Mouse (Mus musculus) forebrain, postnatal 0 days (tissue): ENCODE results near the gene Med23. TPM values are rescaled to one million over a fixed set of nuclear protein-coding genes. Genes with fewer than 3 reads are reported as not detected.

ENCODE experiments used
- ATAC-seq: fragments of 200-750 bp; cut with Nextera tagmentation; 2 replicates; pipeline ENCODE4 v1.8.0; 2017; ENCODE audit warnings: mild to moderate bottlenecking, moderate library complexity
- DNase-seq: peaks from one replicate; pipeline ENCODE4 v3.0.0-alpha.2; 2015
- H3K27ac ChIP-seq: fragments of 300-500 bp; sonication (generic); 2 replicates; pipeline ENCODE4 v1.5.1; 2014; ENCODE audit warnings: low read depth, mild to moderate bottlenecking, antibody characterized with exemption, low read length, moderate library complexity, mixed read lengths
- H3K27me3 ChIP-seq: fragments of 300-500 bp; sonication (generic); 2 replicates; pipeline ENCODE4 v1.6.1; 2014; ENCODE audit warnings: mild to moderate bottlenecking, low read length, mixed read lengths; ENCODE audit not compliant: insufficient read depth
- H3K36me3 ChIP-seq: fragments of 300-500 bp; sonication (generic); 2 replicates; pipeline ENCODE4 v1.6.1; 2014; ENCODE audit warnings: mild to moderate bottlenecking, moderate library complexity; ENCODE audit not compliant: insufficient read depth
- H3K4me1 ChIP-seq: fragments of 300-500 bp; sonication (generic); 2 replicates; pipeline ENCODE4 v1.6.1; 2014; ENCODE audit warnings: antibody characterized with exemption; ENCODE audit not compliant: insufficient read depth
- H3K4me2 ChIP-seq: fragments of 300-500 bp; sonication (generic); 2 replicates; pipeline ENCODE4 v1.6.1; 2014; ENCODE audit warnings: low read depth, mild to moderate bottlenecking, moderate library complexity
- H3K4me3 ChIP-seq: fragments of 300-500 bp; sonication (generic); 2 replicates; pipeline ENCODE4 v1.5.1; 2014; ENCODE audit warnings: low read depth, low read length, mixed read lengths
- H3K9ac ChIP-seq: fragments of 300-500 bp; sonication (generic); 2 replicates; pipeline ENCODE4 v1.6.1; 2014; ENCODE audit warnings: mild to moderate bottlenecking
- H3K9me3 ChIP-seq: fragments of 300-500 bp; sonication (generic); 2 replicates; pipeline ENCODE4 v1.6.1; 2016; ENCODE audit warnings: low read length
- CTCF ChIP-seq: sonication (generic); IDR thresholded peaks from 2 replicates; pipeline ENCODE4 v1.5.1; 2016; ENCODE audit warnings: antibody characterized with exemption, control low read depth, low read depth
- WGBS: fragments of 180-500 bp; shearing (Covaris S2); extraction: QIAGEN DNeasy Blood & Tissue Kit; methylation state at CpG from one replicate; pipeline ENCODE4 v1.1.7; 2014; 5-methylcytosine and 5-hydroxymethylcytosine counted together
- polyA plus RNA-seq: library from polyadenylated mRNA; unstranded; fragments of >200 nt; fragmentation: Nextera tagmentation; extraction: Ambion mirVana; gene quantifications from 2 replicates; pipeline ENCODE4 v1.2.1, GENCODE M21; 2015
- total RNA-seq: library from RNA; depleted of rRNA; stranded (reverse); fragments of >200 nt; gene quantifications from 2 replicates; pipeline ENCODE4 v1.2.3, GENCODE M21; 2014

Gene Med23
- total and polyA plus RNA-seq, 2 experiments from 2014 or later: 16.2 to 41.7 TPM

DNA sequence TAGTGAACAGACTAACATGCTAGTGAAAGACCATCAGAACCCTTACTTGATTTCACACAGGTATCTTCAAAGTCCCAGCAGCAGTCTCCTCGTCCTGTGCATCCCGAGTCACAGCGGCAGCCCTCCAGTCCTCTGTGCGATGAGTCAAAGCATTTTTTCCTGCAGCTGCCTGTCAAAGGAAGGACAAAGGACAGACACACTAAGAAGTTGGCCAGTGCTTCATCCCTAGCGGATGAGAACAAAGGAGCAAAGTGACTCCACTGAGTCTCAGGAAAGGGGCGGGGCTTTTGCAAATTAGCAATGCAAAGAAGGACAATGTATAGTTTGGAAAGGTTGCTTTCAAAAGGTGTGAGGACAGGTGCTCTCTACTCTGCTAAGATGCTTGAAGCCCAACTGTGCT, 43.7 kb upstream of the Med23 start:
- Histone ChIP-seq H3K4me3 (no peak overlapping the region), H3K27ac (no peak overlapping the region), H3K36me3 (no peaks in the 10 kb centered on the region), H3K9ac (no peak overlapping the region), H3K4me2 (no peak overlapping the region), H3K4me1 (no peaks in the 10 kb centered on the region), H3K9me3 (no peaks in the 10 kb centered on the region), H3K27me3 (no peaks in the 10 kb centered on the region)
- ATAC-seq (no peak; the same call in 1 of the 2 replicates), DNase-seq (no peak)
- 9% methylated on average over 6 of the region's 6 CpGs for WGBS
- no peak for TF ChIP-seq CTCF

DNA sequence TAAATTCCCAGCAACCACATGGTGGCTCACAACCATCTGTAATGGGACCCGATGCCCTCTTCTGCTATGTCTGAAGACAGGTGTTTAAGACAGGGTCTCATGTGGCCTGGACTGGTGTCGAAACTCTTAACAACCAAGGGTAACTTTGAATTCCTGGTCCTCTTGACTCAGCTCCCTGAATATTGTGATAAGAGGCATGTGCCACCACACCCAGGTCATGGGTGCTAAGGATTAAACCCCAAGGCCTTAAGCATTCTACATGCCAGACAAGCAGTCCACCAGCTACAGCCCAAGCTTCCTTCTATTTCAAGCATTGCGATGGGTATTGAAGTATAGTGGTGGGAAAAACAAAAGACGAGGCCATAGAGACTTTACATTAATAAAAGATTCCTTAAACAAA, 41.6 kb upstream of the Med23 start:
- Histone ChIP-seq H3K4me1 (no peaks in the 10 kb centered on the region), H3K9ac (no peak overlapping the region), H3K27ac (no peak overlapping the region), H3K4me2 (no peak overlapping the region), H3K9me3 (no peaks in the 10 kb centered on the region), H3K4me3 (no peak overlapping the region), H3K36me3 (no peaks in the 10 kb centered on the region), H3K27me3 (no peaks in the 10 kb centered on the region)
- TF ChIP-seq CTCF: no peak
- no peak for ATAC-seq
- 96% methylated on average over 4 of the region's 4 CpGs for WGBS
- DNase-seq: no peak

DNA sequence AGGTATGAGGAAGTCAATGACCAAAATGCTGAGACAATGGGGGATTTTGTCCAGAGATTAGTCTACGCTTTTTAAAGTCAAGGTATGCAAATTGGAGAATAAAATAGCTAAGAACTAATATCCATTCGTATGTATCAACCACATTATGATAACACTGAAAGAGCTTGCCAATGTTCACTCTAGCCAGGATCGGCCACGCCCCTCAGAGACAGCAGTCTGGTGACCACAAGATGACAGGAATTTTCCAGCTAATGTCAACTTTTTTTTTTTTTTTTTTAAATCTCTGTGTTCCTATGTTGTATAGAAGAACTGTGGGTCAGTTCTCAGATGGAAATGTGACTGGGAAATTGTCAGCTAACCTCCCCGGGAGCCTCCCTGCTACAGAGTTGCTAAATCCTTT, 39.3 kb upstream of the Med23 start:
- DNase-seq: no peak
- Histone ChIP-seq H3K4me1 (no peaks in the 10 kb centered on the region), H3K9ac (no peak overlapping the region), H3K27me3 (no peaks in the 10 kb centered on the region), H3K4me2 (no peak overlapping the region), H3K9me3 (no peaks in the 10 kb centered on the region), H3K36me3 (no peaks in the 10 kb centered on the region), H3K27ac (no peak overlapping the region), H3K4me3 (no peak overlapping the region)
- no peak for ATAC-seq
- WGBS: 92% methylated on average over 5 of the region's 5 CpGs
- TF ChIP-seq CTCF: no peak

DNA sequence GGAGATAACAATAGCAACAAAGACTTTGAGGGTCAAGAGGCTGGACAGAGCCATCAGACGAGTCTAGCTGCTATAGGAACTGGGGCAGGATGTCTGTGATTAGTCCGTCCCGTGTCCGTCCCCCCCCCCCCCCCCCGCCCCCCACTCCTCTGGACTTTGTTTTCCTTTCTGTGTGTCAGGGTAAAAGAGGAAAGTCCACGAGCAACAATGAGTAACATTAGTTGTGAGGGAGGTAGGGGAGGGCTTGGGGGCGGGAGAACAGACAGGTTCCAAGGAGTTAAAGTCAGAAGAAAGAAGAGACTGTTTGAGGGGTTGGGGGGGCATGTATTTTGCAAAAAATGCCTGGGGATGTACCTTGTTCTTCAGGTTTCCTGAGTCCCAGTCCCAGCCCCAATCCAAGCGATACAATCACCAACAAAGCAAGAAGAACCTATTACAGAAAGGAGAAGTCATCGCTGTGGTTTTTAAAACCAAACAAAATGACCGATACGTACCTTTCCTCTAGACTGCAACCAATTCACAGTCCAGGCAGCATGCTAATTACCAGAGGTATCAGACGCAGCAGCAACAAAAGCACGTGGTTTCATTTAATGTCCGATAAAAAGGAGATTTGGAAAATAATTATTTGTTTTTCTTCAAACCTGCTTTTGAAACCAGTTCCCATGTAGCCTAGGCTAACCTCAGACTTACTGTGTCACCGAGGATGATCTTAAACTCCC, 38.2 kb upstream of the Med23 start:
- Histone ChIP-seq H3K9me3 (no peaks in the 10 kb centered on the region), H3K4me2 (no peak overlapping the region), H3K9ac (no peak overlapping the region), H3K4me1 (no peaks in the 10 kb centered on the region), H3K4me3 (no peak overlapping the region), H3K36me3 (no peaks in the 10 kb centered on the region), H3K27ac (no peak overlapping the region), H3K27me3 (no peaks in the 10 kb centered on the region)
- DNase-seq (no peak), ATAC-seq (no peak)
- 64% methylated on average over 15 of the region's 15 CpGs for WGBS
- TF ChIP-seq CTCF: no peak

DNA sequence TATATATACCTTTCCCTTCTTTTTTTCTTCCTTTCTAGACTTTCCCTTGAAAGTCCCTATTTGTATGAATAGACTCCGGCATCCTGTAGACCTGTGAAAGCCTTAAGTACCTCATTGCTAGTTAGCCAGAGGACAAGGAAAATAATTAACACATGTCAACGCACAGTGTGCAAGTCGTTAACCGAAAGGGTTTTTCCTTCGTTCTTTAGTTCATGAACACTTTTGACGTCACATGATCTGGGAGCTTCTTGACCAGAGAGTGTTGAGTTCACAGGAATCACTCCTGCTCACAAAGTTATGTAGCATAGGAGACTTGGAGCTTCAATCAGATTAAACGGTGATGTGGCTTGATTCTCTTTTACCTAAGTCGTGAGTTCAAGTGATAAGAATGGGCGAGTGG, 37.5 kb upstream of the Med23 start:
- no peak overlapping the region for H3K27ac ChIP-seq
- no peak for DNase-seq

DNA sequence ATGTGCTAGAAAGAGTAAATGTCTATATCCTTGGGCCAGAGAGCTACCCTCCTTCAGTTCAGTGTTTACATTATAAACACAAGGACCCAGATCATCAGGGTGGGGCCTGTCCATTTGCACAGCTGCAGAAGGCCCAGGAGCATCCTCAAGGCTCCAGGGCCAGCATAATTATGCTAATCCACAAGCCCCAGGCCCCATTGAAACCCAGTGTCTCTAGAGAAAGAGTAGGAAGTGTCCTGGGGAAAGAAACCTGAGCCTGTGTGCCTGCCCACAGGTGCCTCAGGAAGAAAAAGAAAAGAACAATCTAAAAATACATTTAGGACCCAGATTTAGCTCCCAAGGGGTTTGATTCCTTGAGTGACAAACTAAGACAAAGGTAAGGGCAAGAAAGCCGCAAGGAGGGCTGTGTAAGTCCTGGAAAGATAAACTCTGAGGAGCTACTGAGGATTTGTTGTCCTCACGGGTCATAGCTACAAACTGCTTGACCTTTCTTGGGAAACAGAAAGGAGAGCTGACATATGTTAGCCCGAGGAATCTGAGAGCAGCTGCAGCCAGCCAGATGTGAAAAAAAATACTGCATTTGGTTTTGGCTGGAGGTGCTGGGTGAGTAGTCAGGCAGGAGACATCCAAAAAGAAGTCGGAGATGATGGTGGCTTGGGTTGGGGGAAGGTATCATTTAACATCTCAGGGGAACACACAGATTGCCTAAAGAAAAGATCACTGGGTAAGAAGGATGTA, 35.0 kb upstream of the Med23 start:
- 18% methylated on average over 4 of the region's 4 CpGs for WGBS
- Histone ChIP-seq H3K27ac (no peak overlapping the region), H3K9me3 (no peaks in the 10 kb centered on the region), H3K27me3 (no peaks in the 10 kb centered on the region), H3K36me3 (no peaks in the 10 kb centered on the region), H3K9ac (no peak overlapping the region), H3K4me1 (no peaks in the 10 kb centered on the region), H3K4me2 (peak overlapping the region; percentile 43), H3K4me3 (0 out of 2 replicates have a peak overlapping the region, but pooled peaks have one; percentile 23)
- DNase-seq: no peak
- ATAC-seq: no peak
- no peak for TF ChIP-seq CTCF

More for the DNA sequence above, 37.5 kb upstream of the Med23 start:
- H3K4me1 ChIP-seq: no peaks in the 10 kb centered on the region
- H3K4me2 ChIP-seq: no peak overlapping the region
- WGBS: 71% methylated on average over 9 of the region's 9 CpGs
- H3K27me3 ChIP-seq: no peaks in the 10 kb centered on the region
- no peak overlapping the region for H3K4me3 ChIP-seq
- H3K9me3 ChIP-seq: no peaks in the 10 kb centered on the region
- H3K9ac ChIP-seq: no peak overlapping the region
- no peak for ATAC-seq
- H3K36me3 ChIP-seq: no peaks in the 10 kb centered on the region
- TF ChIP-seq CTCF: no peak

DNA sequence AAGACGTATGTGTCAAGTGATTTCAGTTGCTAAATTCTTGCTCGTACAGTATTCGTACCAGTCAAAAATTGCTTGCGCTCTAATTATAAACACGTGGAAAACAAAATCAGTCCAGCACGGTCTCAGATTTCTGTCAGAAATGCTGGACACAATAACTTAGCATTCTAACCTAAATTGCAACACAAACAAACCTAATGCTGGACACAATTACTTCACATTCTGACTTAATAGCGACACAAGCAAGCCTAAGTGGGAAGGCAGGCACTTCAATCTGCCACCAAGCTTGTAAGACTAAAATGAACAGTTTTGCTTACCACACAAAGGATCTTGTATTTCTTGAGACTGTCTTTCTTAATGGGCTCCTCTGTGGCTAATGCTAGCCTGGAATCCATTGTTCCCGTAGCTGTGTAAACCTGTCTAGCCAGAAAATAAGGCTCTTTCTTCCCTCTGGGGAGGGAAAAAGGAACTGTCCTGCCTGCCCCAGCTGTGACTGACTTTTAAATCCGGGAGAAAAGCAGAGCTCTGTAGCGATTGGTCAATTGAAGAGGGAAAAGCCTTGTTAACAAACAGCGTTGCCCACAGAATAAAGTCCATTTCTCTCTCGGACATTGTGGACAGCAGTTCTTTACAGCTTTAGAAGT, 34.0 kb upstream of the Med23 start:
- Histone ChIP-seq H3K27ac (no peak overlapping the region), H3K4me3 (peak overlapping the region; percentile 23), H3K36me3 (no peaks in the 10 kb centered on the region), H3K4me2 (peak overlapping the region; percentile 43), H3K9me3 (no peaks in the 10 kb centered on the region), H3K9ac (peak overlapping the region; percentile 23; the same call in 1 of the 2 replicates), H3K4me1 (no peaks in the 10 kb centered on the region), H3K27me3 (no peaks in the 10 kb centered on the region)
- peak; percentile 65 for ATAC-seq
- no peak for TF ChIP-seq CTCF
- DNase-seq: peak; percentile 51
- WGBS: 3% methylated on average over 12 of the region's 12 CpGs
